ENCODE assay signal across 20 mouse cellular contexts in genomic region chr1:34859761-34860160, GRCm38 (mm10).
"Had no signal": no experiment of that assay in that cellular context is flagged by ENCODE, and none has a peak within 500 bp of the region (broad histone marks: within the 10 kb centered on the region; RNA-seq: fewer than 3 reads in every experiment).

No protein-coding gene starts in this region.

- H3K4me3 ChIP-seq: liver, embryonic 15.5 days; lung, embryonic 15.5 days; megakaryocyte, embryonic 14.5 days; midbrain, embryonic 13.5 days; midbrain, embryonic 15.5 days; neural tube, embryonic 13.5 days; neural tube, embryonic 15.5 days had no signal

- H3K9ac ChIP-seq: liver, embryonic 15.5 days; liver, postnatal 0 days; lung, embryonic 15.5 days; midbrain, embryonic 13.5 days; midbrain, embryonic 15.5 days; neural tube, embryonic 13.5 days; neural tube, embryonic 15.5 days had no signal

- H3K4me2 ChIP-seq: liver, embryonic 15.5 days; lung, embryonic 15.5 days; midbrain, embryonic 11.5 days; midbrain, embryonic 13.5 days; midbrain, embryonic 15.5 days; neural tube, embryonic 13.5 days; neural tube, embryonic 15.5 days had no signal

- DNase-seq: liver, postnatal 0 days; lung, adult 2 months; lung, postnatal 14 days; lung, postnatal 36 days; right cerebral cortex, adult 18-20 months; right cerebral cortex, postnatal 25 days; right cerebral cortex, postnatal 4 days; spleen, adult 18-20 months; thymus, adult 2 months; thymus, postnatal 25 days; thymus, postnatal 4 days had no signal

- H3K27me3 ChIP-seq: liver, embryonic 15.5 days; lung, embryonic 15.5 days; megakaryocyte, embryonic 14.5 days; midbrain, embryonic 13.5 days; midbrain, embryonic 15.5 days; neural tube, embryonic 13.5 days; neural tube, embryonic 15.5 days had no signal

- H3K9me3 ChIP-seq: liver, embryonic 15.5 days; lung, embryonic 15.5 days; megakaryocyte, embryonic 14.5 days; midbrain, embryonic 13.5 days; midbrain, embryonic 15.5 days; neural tube, embryonic 13.5 days; neural tube, embryonic 15.5 days had no signal

- H3K27ac ChIP-seq: liver, embryonic 15.5 days; lung, embryonic 15.5 days; midbrain, embryonic 13.5 days; midbrain, embryonic 15.5 days; neural tube, embryonic 13.5 days; neural tube, embryonic 15.5 days had no signal

- ATAC-seq: liver, postnatal 0 days; lung, postnatal 0 days; midbrain, embryonic 13.5 days; midbrain, embryonic 15.5 days had no signal

- H3K4me1 ChIP-seq: liver, embryonic 15.5 days; midbrain, embryonic 13.5 days; midbrain, embryonic 15.5 days; neural tube, embryonic 13.5 days; neural tube, embryonic 15.5 days had no signal
